Mouse (Mus musculus) effector memory CD4-positive, alpha-beta T cell, adult 5 months (primary cell): ENCODE measurements around the gene Gm21865. TPM values are rescaled to one million over a fixed set of nuclear protein-coding genes. Genes with fewer than 3 reads are reported as not detected.

Experiments
- polyA plus RNA-seq: library from polyadenylated mRNA; unstranded; fragments of 100-300 nt; shearing (Covaris generic); gene quantifications from one replicate; pipeline ENCODE4 v1.2.1, GENCODE M21; 2017

Gene Gm21865
- polyA plus RNA-seq, result not detected

DNA sequence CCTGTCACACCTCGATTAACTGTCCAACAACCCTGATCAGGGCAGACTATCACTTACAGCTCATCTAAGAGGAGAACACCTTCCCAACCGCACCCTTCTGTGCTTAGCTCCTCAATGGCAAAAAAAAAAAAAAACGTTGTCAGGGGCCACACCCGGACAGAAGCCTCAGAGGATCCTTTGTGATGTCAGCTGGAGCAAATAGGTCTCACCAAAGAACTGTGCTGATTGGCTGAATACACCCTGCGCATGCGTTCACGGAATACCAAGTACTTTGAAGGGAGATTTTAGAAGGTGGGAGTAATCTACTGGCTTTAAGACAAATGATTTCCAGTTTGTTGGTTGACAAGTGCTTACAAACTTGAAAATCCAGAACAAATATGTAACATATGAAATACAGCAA is at the start of gene Gm21865:
Gene Gm21865, minus strand, starts transcription at position 101 of the 400 bp plus-strand sequence.

Other genes with a start within 250 kb of the Gm21865 start
- not detected for gene Gm21882, start 64.6 kb upstream of the Gm21865 start, polyA plus RNA-seq